Mouse (Mus musculus) megakaryocyte, adult 5-6 weeks (primary cell): ENCODE results near the gene Cebpb. TPM values are rescaled to one million over a fixed set of nuclear protein-coding genes. Genes with fewer than 3 reads are reported as not detected.

Experiments used
- ATAC-seq: 2 replicates; pipeline ENCODE4 v1.8.0; 2016; ENCODE audit warnings: mild to moderate bottlenecking, inconsistent platforms; ENCODE audit not compliant: poor library complexity, severe bottlenecking
- total RNA-seq, 2 experiments: library from RNA; stranded (forward) in 1 of 2; stranded (reverse) in 1 of 2; fragments of 153-499, 151-499 nt in 1 of 2; fragments of 221-1000, 200-1000 nt in 1 of 2; gene quantifications; 2 replicates each; pipeline versions ENCODE4 v1.2.3 to v1.2.4; 2015 to 2017

Gene Cebpb
- total RNA-seq, 2 experiments from 2014 or later = 59.5 to 125 TPM

GRCm38 (mm10) chr2:167717208-167717607, 28.5 kb downstream of the Cebpb start:
- peak; percentile 72 for ATAC-seq

- no peak for ATAC-seq
These were observed 30.8 kb downstream of the Cebpb start for GRCm38 (mm10) chr2:167719520-167719919.

- no peak for ATAC-seq
These were observed 32.6 kb downstream of the Cebpb start for GRCm38 (mm10) chr2:167721159-167721882.

GRCm38 (mm10) chr2:167722538-167722937, 33.8 kb downstream of the Cebpb start:
- no peak for ATAC-seq

- ATAC-seq = peak; percentile 79
These were observed 35.0 kb downstream of the Cebpb start for GRCm38 (mm10) chr2:167723589-167724206.

- ATAC-seq = no peak
These were observed 37.2 kb downstream of the Cebpb start for GRCm38 (mm10) chr2:167725879-167726278.

GRCm38 (mm10) chr2:167727161-167727560, 38.4 kb downstream of the Cebpb start:
- no peak for ATAC-seq

- ATAC-seq = no peak
These were observed 41.3 kb downstream of the Cebpb start for GRCm38 (mm10) chr2:167730036-167730435.

- no peak for ATAC-seq
These were observed 42.4 kb downstream of the Cebpb start for GRCm38 (mm10) chr2:167731149-167731548.

GRCm38 (mm10) chr2:167734861-167735260, 46.1 kb downstream of the Cebpb start:
- ATAC-seq = no peak

GRCm38 (mm10) chr2:167739030-167739429, 50.3 kb downstream of the Cebpb start:
- no peak for ATAC-seq

Other genes with a start within 250 kb of the Cebpb start
- 59.7 and 61.7 TPM in 2 replicates for gene Rnf114, start 196.3 kb upstream of the Cebpb start, total RNA-seq (2015)
- gene Rnf114, start 196.3 kb upstream of the Cebpb start, total RNA-seq (2017) = 36.3 and 37.8 TPM in 2 replicates
- 9.0 and 11.3 TPM in 2 replicates for gene Spata2, start 196.0 kb upstream of the Cebpb start, total RNA-seq (2015)
- 6.3 and 10.3 TPM in 2 replicates for gene Spata2, start 196.0 kb upstream of the Cebpb start, total RNA-seq (2017)
- 0.40 and 1.8 TPM in 2 replicates for gene Snai1, start 150.7 kb upstream of the Cebpb start, total RNA-seq (2015)
- 0.40 TPM in 1 of 2 replicates, not detected in the other for gene Snai1, start 150.7 kb upstream of the Cebpb start, total RNA-seq (2017)
- 68.8 and 86.3 TPM in 2 replicates for gene Ube2v1, start 56.8 kb upstream of the Cebpb start, total RNA-seq (2015)
- 45.1 and 51.9 TPM in 2 replicates for gene Ube2v1, start 56.8 kb upstream of the Cebpb start, total RNA-seq (2017)
- 6.1 and 22.8 TPM in 2 replicates for gene Gm20431, start 27.4 kb upstream of the Cebpb start, total RNA-seq (2015)
- not detected in 2 replicates for gene Gm20431, start 27.4 kb upstream of the Cebpb start, total RNA-seq (2017)
- 25.1 and 35.7 TPM in 2 replicates for gene Tmem189, start 907 bp downstream of the Cebpb start, total RNA-seq (2015)
- gene Tmem189, start 907 bp downstream of the Cebpb start, total RNA-seq (2017) = 40.6 and 43.1 TPM in 2 replicates
- 49.1 and 54.8 TPM in 2 replicates for gene Ptpn1, start 243.1 kb downstream of the Cebpb start, total RNA-seq (2015)
- 145 and 151 TPM in 2 replicates for gene Ptpn1, start 243.1 kb downstream of the Cebpb start, total RNA-seq (2017)